Mouse (Mus musculus): ENCODE results near the gene Gm10645.

Gene Gm10645

GRCm38 (mm10) chr8:83165931-83166867 is at the start of gene Gm10645:
TSS of gene Gm10645 (minus strand) at chr8:83166170.
- DNase-seq (ENCODE audit: low read depth, low spot score) = no peak

- no peak for DNase-seq (ENCODE audit: low read depth, low spot score)
Observed at GRCm38 (mm10) chr8:83215065-83215464, 49.1 kb upstream of the Gm10645 start.

GRCm38 (mm10) chr8:83210676-83211075 is 44.7 kb upstream of the Gm10645 start:
- DNase-seq (ENCODE audit: low read depth, low spot score) = no peak

GRCm38 (mm10) chr8:83209581-83209980 is 43.6 kb upstream of the Gm10645 start:
- DNase-seq (ENCODE audit: low read depth, low spot score) = no peak

GRCm38 (mm10) chr8:83205907-83206306 is 39.9 kb upstream of the Gm10645 start:
- no peak for DNase-seq (ENCODE audit: low read depth, low spot score)

GRCm38 (mm10) chr8:83202946-83203345 is 37.0 kb upstream of the Gm10645 start:
- no peak for DNase-seq (ENCODE audit: low read depth, low spot score)

GRCm38 (mm10) chr8:83200191-83201177 is 34.5 kb upstream of the Gm10645 start:
- no peak for DNase-seq (ENCODE audit: low read depth, low spot score)

- DNase-seq (ENCODE audit: low read depth, low spot score) = no peak
Observed at GRCm38 (mm10) chr8:83199715-83200114, 33.7 kb upstream of the Gm10645 start.

GRCm38 (mm10) chr8:83196088-83196487 is 30.1 kb upstream of the Gm10645 start:
- no peak for DNase-seq (ENCODE audit: low read depth, low spot score)

- no peak for DNase-seq (ENCODE audit: low read depth, low spot score)
Observed at GRCm38 (mm10) chr8:83189538-83190095, 23.6 kb upstream of the Gm10645 start.

GRCm38 (mm10) chr8:83187363-83187962 is 21.5 kb upstream of the Gm10645 start:
- DNase-seq (ENCODE audit: low read depth, low spot score) = no peak

GRCm38 (mm10) chr8:83186376-83186775 is 20.4 kb upstream of the Gm10645 start:
- DNase-seq (ENCODE audit: low read depth, low spot score) = no peak

- DNase-seq (ENCODE audit: low read depth, low spot score) = no peak
Observed at GRCm38 (mm10) chr8:83182784-83183183, 16.8 kb upstream of the Gm10645 start.

GRCm38 (mm10) chr8:83181851-83182482 is 16.0 kb upstream of the Gm10645 start:
- DNase-seq (ENCODE audit: low read depth, low spot score) = no peak

- no peak for DNase-seq (ENCODE audit: low read depth, low spot score)
Observed at GRCm38 (mm10) chr8:83178228-83178742, 12.3 kb upstream of the Gm10645 start.

GRCm38 (mm10) chr8:83177317-83178195 is 11.6 kb upstream of the Gm10645 start:
- no peak for DNase-seq (ENCODE audit: low read depth, low spot score)

- DNase-seq (ENCODE audit: low read depth, low spot score) = no peak
Observed at GRCm38 (mm10) chr8:83176785-83177184, 10.8 kb upstream of the Gm10645 start.

GRCm38 (mm10) chr8:83175680-83176079 is 9.7 kb upstream of the Gm10645 start:
- DNase-seq (ENCODE audit: low read depth, low spot score) = no peak

GRCm38 (mm10) chr8:83170894-83171293 is 4.9 kb upstream of the Gm10645 start:
- no peak for DNase-seq (ENCODE audit: low read depth, low spot score)

GRCm38 (mm10) chr8:83169709-83170108 is 3.7 kb upstream of the Gm10645 start:
- DNase-seq (ENCODE audit: low read depth, low spot score) = peak; percentile 32

All from ES-CJ7 (cell line).